Mouse (Mus musculus): ENCODE data around the gene Epha1.

The Epha1 gene

GRCm38 (mm10) chr6:42372816-42373547 lies at the start of gene Epha1:
Gene Epha1, minus strand, starts transcription at chr6:42373268.
- peak in 1 of 2 experiments; percentile 52 for DNase-seq (ENCODE audit: low spot score in 2 of 2)

- no peak for DNase-seq (ENCODE audit: low spot score in 2 of 2)
These were observed 48.4 kb upstream of the Epha1 start for GRCm38 (mm10) chr6:42421439-42421838.

GRCm38 (mm10) chr6:42419443-42419842 lies 46.4 kb upstream of the Epha1 start:
- no peak for DNase-seq (ENCODE audit: low spot score in 2 of 2)

GRCm38 (mm10) chr6:42405134-42405533 lies 32.1 kb upstream of the Epha1 start, which contains the start of gene Tas2r135:
Gene Tas2r135, plus strand, starts transcription at chr6:42405434.
- DNase-seq (ENCODE audit: low spot score in 2 of 2), result no peak

GRCm38 (mm10) chr6:42399938-42400337 lies 26.9 kb upstream of the Epha1 start, which contains the start of gene Tas2r143:
Gene Tas2r143, plus strand, starts transcription at chr6:42400238.
- no peak for DNase-seq (ENCODE audit: low spot score in 2 of 2)

GRCm38 (mm10) chr6:42398998-42399397 lies 25.9 kb upstream of the Epha1 start:
- no peak for DNase-seq (ENCODE audit: low spot score in 2 of 2)

GRCm38 (mm10) chr6:42398285-42398684 lies 25.2 kb upstream of the Epha1 start:
- DNase-seq (ENCODE audit: low spot score in 2 of 2), result no peak

- no peak for DNase-seq (ENCODE audit: low spot score in 2 of 2)
These were observed 24.1 kb upstream of the Epha1 start for GRCm38 (mm10) chr6:42397041-42397657.

GRCm38 (mm10) chr6:42395960-42396809 lies 23.1 kb upstream of the Epha1 start:
- no peak for DNase-seq (ENCODE audit: low spot score in 2 of 2)

- no peak for DNase-seq (ENCODE audit: low spot score in 2 of 2)
These were observed 18.8 kb upstream of the Epha1 start for GRCm38 (mm10) chr6:42391796-42392330.

GRCm38 (mm10) chr6:42385635-42386034 lies 12.6 kb upstream of the Epha1 start:
- no peak for DNase-seq (ENCODE audit: low spot score in 2 of 2)

GRCm38 (mm10) chr6:42383360-42383759 lies 10.3 kb upstream of the Epha1 start:
- no peak for DNase-seq (ENCODE audit: low spot score in 2 of 2)

GRCm38 (mm10) chr6:42381916-42382381 lies 8.9 kb upstream of the Epha1 start:
- DNase-seq (ENCODE audit: low spot score in 2 of 2), result no peak

- no peak for DNase-seq (ENCODE audit: low spot score in 2 of 2)
These were observed 8.2 kb upstream of the Epha1 start for GRCm38 (mm10) chr6:42381221-42381620.

GRCm38 (mm10) chr6:42380416-42381144 lies 7.5 kb upstream of the Epha1 start:
- no peak for DNase-seq (ENCODE audit: low spot score in 2 of 2)

- no peak for DNase-seq (ENCODE audit: low spot score in 2 of 2)
These were observed 6.5 kb upstream of the Epha1 start for GRCm38 (mm10) chr6:42379551-42379950.

- no peak for DNase-seq (ENCODE audit: low spot score in 2 of 2)
These were observed 4.2 kb upstream of the Epha1 start for GRCm38 (mm10) chr6:42377280-42377679.

GRCm38 (mm10) chr6:42376504-42377019 lies 3.5 kb upstream of the Epha1 start:
- no peak for DNase-seq (ENCODE audit: low spot score in 2 of 2)

GRCm38 (mm10) chr6:42376016-42376415 lies 2.9 kb upstream of the Epha1 start:
- DNase-seq (ENCODE audit: low spot score in 2 of 2), result no peak

- DNase-seq (ENCODE audit: low spot score in 2 of 2), result no peak
These were observed 2.1 kb upstream of the Epha1 start for GRCm38 (mm10) chr6:42375131-42375530.

- no peak for DNase-seq (ENCODE audit: low spot score in 2 of 2)
These were observed 1.6 kb upstream of the Epha1 start for GRCm38 (mm10) chr6:42374701-42375100.

Measured in frontal cortex, postnatal 14 days (tissue).